Mouse (Mus musculus) embryo, embryonic 11.5 days (tissue): Measurements from ENCODE around the gene Aoah.

Experiments
- DNase-seq: peaks from one replicate; pipeline ENCODE4 v3.0.0-alpha.2; 2012; ENCODE audit warnings: low read depth, low spot score

Aoah gene

GRCm38 (mm10) chr13:20905195-20905594, 111.3 kb downstream of the Aoah start:
- no peak for DNase-seq

- DNase-seq = no peak
These were observed 123.0 kb downstream of the Aoah start for GRCm38 (mm10) chr13:20916698-20917511.

GRCm38 (mm10) chr13:20920401-20920800, 126.5 kb downstream of the Aoah start:
- no peak for DNase-seq

- DNase-seq = no peak
These were observed 142.1 kb downstream of the Aoah start for GRCm38 (mm10) chr13:20936016-20936415.

- DNase-seq = peak; percentile 30
These were observed 143.5 kb downstream of the Aoah start for GRCm38 (mm10) chr13:20937452-20937851.

- DNase-seq = no peak
These were observed 145.2 kb downstream of the Aoah start for GRCm38 (mm10) chr13:20939099-20939498.

- peak; percentile 17 for DNase-seq
These were observed 146.5 kb downstream of the Aoah start for GRCm38 (mm10) chr13:20940389-20940788.

- DNase-seq = no peak
These were observed 147.8 kb downstream of the Aoah start for GRCm38 (mm10) chr13:20941707-20942106.

GRCm38 (mm10) chr13:20963086-20963485, 169.2 kb downstream of the Aoah start:
- DNase-seq = no peak

- DNase-seq = no peak
These were observed 187.6 kb downstream of the Aoah start for GRCm38 (mm10) chr13:20981234-20982230.

GRCm38 (mm10) chr13:20985510-20985909, 191.6 kb downstream of the Aoah start:
- no peak for DNase-seq

GRCm38 (mm10) chr13:20985961-20986360, 192.0 kb downstream of the Aoah start:
- no peak for DNase-seq

GRCm38 (mm10) chr13:21005238-21005637, 211.3 kb downstream of the Aoah start:
- DNase-seq = no peak

- no peak for DNase-seq
These were observed 211.9 kb downstream of the Aoah start for GRCm38 (mm10) chr13:21005642-21006320.

- no peak for DNase-seq
These were observed 212.4 kb downstream of the Aoah start for GRCm38 (mm10) chr13:21006321-21006653.

- DNase-seq = no peak
These were observed 219.7 kb downstream of the Aoah start for GRCm38 (mm10) chr13:21013659-21014058.

- no peak for DNase-seq
These were observed 230.9 kb downstream of the Aoah start for GRCm38 (mm10) chr13:21024831-21025230.

GRCm38 (mm10) chr13:21033176-21033575, 239.3 kb downstream of the Aoah start:
- DNase-seq = no peak

- DNase-seq = no peak
These were observed 241.1 kb downstream of the Aoah start for GRCm38 (mm10) chr13:21035011-21035410.

GRCm38 (mm10) chr13:21035981-21036380, 242.1 kb downstream of the Aoah start:
- DNase-seq = no peak

GRCm38 (mm10) chr13:21040589-21041199, 246.8 kb downstream of the Aoah start:
- no peak for DNase-seq
